Mouse (Mus musculus) thymus, postnatal 36 days (tissue): ENCODE data around the gene Prpf3.
A peak's percentile ranks its signal among the peaks of the same experiment; 100 is the strongest.
"Not testable (repeated sequence)": the region's sequence is repeated elsewhere in the genome, so short reads cannot be mapped to it uniquely, and the experiment has no call there.

ENCODE experiments used
- DNase-seq, 2 experiments: peaks; one replicate each; pipeline ENCODE4 v3.0.0; 2022; ENCODE audit warnings: mixed read lengths in 2 of 2

The Prpf3 gene

DNA sequence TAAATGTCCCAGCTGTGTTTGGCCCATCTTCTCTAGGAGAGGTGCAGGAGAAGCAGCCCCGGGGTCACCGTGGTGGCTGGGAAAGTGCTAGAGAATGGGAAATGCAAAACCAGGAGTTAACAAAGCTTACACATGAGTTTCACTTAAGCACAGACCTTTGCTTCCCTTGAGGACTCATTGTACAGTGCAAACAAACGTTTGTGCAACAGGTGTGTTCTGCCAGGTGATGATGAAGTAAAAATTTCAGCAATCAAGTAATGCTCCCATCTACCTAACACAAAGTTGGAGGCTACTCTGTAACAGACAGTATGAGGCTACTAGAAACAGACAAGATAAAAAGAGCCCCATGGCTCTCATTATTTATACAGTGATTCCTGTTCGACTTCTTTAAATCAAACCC lies 23.4 kb upstream of the Prpf3 start:
- DNase-seq, result no peak

- no peak for DNase-seq
These were observed 16.4 kb upstream of the Prpf3 start for GRCm38 (mm10) chr3:95872048-95872447.

GRCm38 (mm10) chr3:95871392-95871867 lies 15.7 kb upstream of the Prpf3 start, which contains the start of gene Mrps21:
Gene Mrps21 (minus strand): TSS chr3:95871519.
- peak; percentile 80 to 85 for DNase-seq

DNA sequence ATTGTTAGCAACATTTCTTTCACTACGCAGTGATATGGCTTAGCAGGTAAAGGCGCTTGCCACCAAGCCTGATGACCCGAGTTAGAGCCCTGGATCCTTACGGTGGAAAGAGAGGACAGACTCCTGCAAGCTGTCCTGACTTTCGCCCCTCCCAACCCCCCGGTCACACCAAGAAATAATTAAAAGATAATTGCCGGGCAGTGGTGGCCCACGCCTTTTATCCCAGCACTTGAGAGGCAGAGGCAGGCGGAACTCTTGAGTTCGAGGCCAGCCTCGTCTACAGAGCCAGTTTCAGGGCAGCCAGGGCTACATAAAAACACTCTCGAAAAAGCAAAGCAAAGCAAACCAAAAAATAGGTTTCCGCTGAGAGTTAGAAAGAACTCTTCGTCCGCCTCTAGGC lies 15.3 kb upstream of the Prpf3 start:
- no peak for DNase-seq

GRCm38 (mm10) chr3:95867408-95867807 lies 11.7 kb upstream of the Prpf3 start:
- DNase-seq, result no peak

- no peak for DNase-seq
These were observed 10.4 kb upstream of the Prpf3 start for GRCm38 (mm10) chr3:95866071-95866470.

DNA sequence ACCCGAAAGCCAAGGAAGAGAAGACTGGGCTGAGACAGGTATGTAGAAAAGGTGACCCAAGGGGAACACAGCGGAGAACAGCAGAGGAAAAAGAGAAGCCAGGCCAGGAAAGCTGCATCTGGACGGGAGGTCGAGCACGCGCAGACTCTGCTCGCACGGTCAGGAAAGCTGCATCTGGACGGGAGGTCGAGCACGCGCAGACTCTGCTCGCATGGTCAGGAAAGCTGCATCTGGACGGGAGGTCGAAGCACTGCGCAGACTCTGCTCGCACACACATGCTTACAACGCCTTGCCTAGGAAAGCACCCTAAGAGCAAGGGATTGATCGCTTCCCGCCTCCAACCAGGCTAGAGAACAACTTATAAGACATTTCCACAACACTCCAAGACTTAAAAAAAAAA lies 9.9 kb upstream of the Prpf3 start:
- no peak for DNase-seq

DNA sequence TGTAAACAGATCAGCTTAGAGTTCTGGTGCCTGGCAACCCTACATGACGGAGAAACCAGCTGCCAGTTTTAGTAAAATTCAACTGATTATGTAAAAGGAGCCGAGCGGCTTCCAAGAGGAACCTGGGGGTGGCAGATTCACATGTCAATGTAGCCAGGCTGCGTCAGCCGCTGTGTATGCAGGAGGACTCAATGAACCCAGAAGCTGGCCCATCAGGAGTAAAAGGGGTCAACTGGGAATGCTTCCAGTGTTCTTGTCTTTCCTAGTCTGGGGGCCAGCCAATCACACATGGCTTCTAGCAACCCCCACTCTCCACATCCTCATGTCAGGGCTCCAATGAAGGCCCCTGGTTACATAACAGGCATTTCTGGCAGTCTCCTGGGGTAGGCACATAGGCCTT lies 9.4 kb upstream of the Prpf3 start:
- no peak for DNase-seq

- DNase-seq, result no peak
These were observed 7.9 kb upstream of the Prpf3 start for GRCm38 (mm10) chr3:95863578-95863977.

DNA sequence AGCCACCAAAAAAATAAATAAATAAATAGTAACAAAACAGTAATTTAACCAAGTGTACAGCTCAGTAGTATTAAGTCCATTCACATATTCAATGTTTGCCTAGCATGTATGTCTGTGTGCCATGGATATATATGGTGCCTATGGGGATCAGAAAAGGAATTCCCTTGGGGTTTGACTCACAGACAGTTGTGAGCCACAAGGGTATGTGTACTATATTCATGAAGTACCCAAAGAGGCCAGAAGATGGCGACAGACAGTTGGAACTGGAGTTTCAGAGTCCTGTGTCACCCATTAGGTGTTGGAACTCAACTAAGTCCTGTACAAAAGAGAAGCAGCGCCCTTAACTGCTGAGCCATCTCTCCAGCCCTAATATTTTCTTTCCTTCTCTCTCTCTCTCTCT lies 6.1 kb upstream of the Prpf3 start:
- DNase-seq, result peak; percentile 41 to 52

GRCm38 (mm10) chr3:95861216-95861615 lies 5.5 kb upstream of the Prpf3 start:
- peak; percentile 18 to 29 for DNase-seq

DNA sequence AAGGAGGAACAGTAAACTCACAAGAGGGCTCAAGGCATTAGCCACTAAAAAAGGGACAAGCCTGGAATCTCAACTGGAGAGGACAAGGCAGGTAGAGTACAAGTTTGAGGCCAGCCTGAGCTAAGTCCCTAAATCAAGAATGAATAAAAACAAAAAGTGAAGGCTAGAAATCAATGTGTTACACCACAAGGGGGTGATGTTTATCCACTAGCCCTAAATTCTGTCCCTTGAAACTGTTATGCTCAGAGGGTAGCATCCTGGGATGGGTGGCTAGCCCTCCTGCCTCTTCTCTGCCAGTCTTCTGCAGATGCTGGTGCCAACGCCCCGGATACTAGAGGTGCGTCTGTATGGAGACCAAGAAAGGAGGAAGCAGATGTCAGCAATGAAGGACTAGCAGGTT lies 4.6 kb upstream of the Prpf3 start:
- DNase-seq, result no peak

DNA sequence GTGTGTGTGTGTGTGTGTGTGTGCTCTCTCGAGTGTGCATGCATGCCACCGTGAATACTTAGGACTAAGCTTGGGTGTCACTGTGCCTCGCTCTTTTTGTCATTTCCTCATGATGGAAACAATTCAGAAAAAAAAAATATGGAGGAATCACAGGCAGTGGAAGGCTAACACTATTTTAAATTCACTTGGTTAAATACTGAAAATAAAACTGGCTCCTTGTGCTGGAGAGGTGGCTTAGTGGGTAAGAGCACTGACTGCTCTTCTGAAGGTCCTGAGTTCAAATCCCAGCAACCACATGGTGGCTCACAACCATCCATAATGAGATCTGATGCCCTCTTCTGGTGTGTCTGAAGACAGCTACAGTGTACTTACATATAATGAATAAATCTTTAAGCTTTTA lies 2.6 kb upstream of the Prpf3 start:
- DNase-seq, result not testable (repeated sequence)

DNA sequence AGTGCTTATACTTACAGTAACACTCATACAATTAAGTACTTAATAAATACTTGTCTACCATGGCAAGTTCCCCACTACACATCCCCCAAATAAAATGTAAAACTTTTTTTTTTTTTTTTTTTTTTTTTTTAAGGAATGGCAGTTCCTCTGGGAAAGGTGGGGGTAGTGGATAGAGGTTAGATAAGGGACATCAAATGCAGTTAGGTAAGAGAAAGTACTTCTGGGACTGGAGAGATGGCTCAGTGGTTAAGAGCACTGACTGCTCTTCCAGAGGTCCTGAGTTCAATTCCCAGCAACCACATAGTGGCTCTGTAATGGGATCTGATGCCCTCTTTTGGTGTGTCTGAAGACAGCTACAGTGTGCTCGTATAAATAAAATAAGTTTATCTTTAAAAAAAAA lies 1.4 kb upstream of the Prpf3 start:
- not testable (repeated sequence) for DNase-seq

DNA sequence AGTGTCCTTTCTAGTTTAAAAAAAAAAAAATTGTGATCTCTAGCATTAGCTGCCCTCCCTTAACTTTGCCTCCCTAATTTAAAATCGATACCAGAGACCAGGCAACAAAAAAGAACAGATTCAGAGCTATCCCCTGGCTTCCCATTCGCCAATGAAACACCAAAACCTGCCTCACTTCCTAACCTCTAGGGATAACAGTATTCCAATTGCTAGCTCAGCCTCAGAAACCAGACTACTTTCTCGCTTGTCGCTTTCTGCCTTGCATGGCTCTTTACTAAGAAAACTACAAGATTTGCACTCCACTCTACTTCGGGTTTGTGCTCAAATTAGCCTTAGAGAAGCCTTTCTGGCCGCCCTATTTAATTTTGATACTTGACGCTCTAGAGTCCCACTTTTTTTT lies 430 bp upstream of the Prpf3 start:
- DNase-seq, result no peak

DNA sequence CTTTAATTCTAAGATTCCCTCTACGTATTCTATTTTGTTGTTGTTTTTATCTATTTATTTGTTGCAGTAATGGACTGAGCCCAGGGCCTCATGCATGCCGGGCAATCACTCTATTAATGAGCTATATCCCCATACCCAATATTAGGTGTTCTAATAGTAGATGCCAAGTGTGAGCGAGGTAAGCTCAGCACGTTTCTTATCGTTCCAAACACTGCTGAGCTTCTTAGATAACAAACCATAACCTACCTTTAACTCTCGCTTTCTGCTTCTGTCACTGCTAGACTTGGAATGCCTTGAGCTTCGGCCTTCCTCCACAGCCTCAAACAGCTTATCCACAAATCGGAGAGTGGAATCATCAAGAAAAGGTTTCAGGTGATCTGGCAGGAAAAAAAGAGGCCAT lies 4.4 kb downstream of the Prpf3 start:
- DNase-seq, result no peak

DNA sequence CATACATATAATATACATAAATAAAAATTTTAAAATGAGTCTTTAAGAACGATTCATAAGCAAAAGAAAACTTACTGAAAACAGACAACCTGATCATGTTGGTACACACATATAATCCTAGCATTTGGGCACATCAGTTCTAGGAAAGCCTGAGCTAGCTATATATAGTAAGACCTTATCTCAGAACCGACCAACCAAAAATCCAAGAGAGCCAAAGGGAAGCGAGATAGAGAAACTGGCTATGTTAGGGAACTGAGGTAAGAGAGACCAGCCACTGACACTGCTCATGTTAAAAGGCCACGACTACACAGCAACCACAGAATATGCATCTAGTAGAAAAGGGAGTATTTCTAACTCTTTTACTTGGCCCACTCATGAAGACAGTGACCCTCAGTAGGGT lies 5.1 kb downstream of the Prpf3 start:
- DNase-seq, result no peak

DNA sequence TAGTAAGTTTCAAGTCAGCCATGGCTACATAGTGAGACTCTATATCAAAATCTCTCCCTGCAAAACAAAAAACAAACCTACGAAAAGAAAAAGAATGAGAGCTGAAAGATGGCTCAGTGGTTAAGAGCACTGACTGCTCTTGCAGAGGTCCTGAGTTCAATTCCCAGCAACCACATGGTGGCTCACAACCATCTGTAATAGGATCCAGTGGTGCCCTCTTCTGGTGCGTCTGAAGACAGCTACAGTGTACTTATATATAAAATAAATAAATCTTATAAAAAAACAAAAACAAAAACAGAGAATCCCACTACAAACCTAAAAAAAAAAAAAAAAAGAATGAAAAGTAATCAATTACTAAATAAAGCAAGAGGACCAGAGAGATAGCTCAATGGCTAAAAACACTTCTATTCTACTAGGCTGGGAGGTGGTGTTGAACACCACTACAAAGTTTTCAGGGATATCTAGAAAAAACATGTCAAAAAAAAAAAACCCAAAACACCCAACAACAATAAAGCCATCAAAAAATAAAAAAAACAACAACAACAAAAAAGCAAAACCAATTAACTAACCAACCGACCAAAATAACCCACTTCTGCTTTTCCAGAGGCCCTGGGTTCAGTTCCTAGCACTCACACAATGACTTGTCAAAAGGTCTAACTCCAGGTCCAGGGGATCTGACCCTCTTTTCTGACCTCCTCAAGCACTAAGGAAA lies 13.0 kb downstream of the Prpf3 start:
- peak in 1 of 2 experiments; percentile 15 for DNase-seq

GRCm38 (mm10) chr3:95839250-95839649 lies 16.4 kb downstream of the Prpf3 start:
- DNase-seq, result no peak

DNA sequence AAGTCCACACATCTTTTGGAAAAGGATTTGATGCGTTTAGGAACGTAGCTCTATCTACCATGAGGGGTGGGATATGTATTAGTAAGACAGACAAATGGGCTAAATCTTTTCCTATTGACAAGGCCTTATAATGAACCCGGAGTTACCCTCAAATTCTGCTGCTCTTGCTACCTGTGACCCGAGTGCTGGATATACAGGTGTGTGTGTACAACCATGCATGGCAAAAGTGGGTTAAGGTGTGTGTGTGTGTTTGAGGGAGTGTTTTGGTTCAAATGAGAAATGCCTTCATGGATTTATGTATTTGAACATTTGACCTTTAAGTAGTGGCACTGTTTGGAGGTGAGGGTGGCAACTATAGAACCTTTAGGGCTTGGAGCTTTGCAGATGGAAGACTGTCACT lies 26.6 kb downstream of the Prpf3 start:
- no peak for DNase-seq

- DNase-seq, result no peak
These were observed 29.4 kb downstream of the Prpf3 start for GRCm38 (mm10) chr3:95826275-95826674.

- peak in 1 of 2 experiments; percentile 17 for DNase-seq
These were observed 35.4 kb downstream of the Prpf3 start for GRCm38 (mm10) chr3:95820046-95821010.

- DNase-seq, result peak; percentile 100
These were observed 36.2 kb downstream of the Prpf3 start for GRCm38 (mm10) chr3:95819351-95819985.
